Mouse (Mus musculus) thymus, postnatal 36 days (tissue): ENCODE measurements around the gene Platr25.
A peak's percentile ranks its signal among the peaks of the same experiment; 100 is the strongest.
"Not testable (repeated sequence)": the region's sequence is repeated elsewhere in the genome, so short reads cannot be mapped to it uniquely, and the experiment has no call there.

Experiments used
- DNase-seq, 2 experiments: peaks; one replicate each; pipeline ENCODE4 v3.0.0; 2022; ENCODE audit warnings: mixed read lengths in 2 of 2

Gene Platr25

GRCm38 (mm10) chr13:62760432-62761415 is at the start of gene Platr25:
Gene Platr25 (minus strand): TSS chr13:62760709.
- peak; percentile 65 to 72 for DNase-seq

GRCm38 (mm10) chr13:62807981-62808380 is 47.5 kb upstream of the Platr25 start:
- DNase-seq = not testable (repeated sequence)

- DNase-seq = not testable (repeated sequence)
These were observed 25.6 kb upstream of the Platr25 start for GRCm38 (mm10) chr13:62786135-62786493.

- DNase-seq = peak; percentile 42 to 48
These were observed 25.0 kb upstream of the Platr25 start, which contains the start of gene Gm5141 for GRCm38 (mm10) chr13:62785199-62786134. Gene Gm5141 (minus strand): TSS chr13:62785808.

- peak; percentile 6 to 13 for DNase-seq
These were observed 3.3 kb upstream of the Platr25 start for GRCm38 (mm10) chr13:62763806-62764205.

GRCm38 (mm10) chr13:62733322-62733721 is 27.2 kb downstream of the Platr25 start:
- DNase-seq = no peak

- DNase-seq = not testable (repeated sequence)
These were observed 47.9 kb downstream of the Platr25 start for GRCm38 (mm10) chr13:62712611-62713010.

- DNase-seq = not testable (repeated sequence)
These were observed 75.2 kb downstream of the Platr25 start for GRCm38 (mm10) chr13:62685287-62685648.

- peak; percentile 42 to 44 for DNase-seq
These were observed 75.8 kb downstream of the Platr25 start for GRCm38 (mm10) chr13:62684608-62685286.

GRCm38 (mm10) chr13:62653369-62653743 is 107.2 kb downstream of the Platr25 start:
- no peak for DNase-seq

- peak; percentile 57 to 70 for DNase-seq
These were observed 107.7 kb downstream of the Platr25 start for GRCm38 (mm10) chr13:62652681-62653368.

- DNase-seq = not testable (repeated sequence)
These were observed 133.4 kb downstream of the Platr25 start for GRCm38 (mm10) chr13:62627071-62627470.

GRCm38 (mm10) chr13:62624277-62624665 is 136.2 kb downstream of the Platr25 start:
- not testable (repeated sequence) for DNase-seq

GRCm38 (mm10) chr13:62623577-62624276 is 136.8 kb downstream of the Platr25 start, which contains the start of gene 6720489N17Rik:
Gene 6720489N17Rik (minus strand): TSS chr13:62624182.
- DNase-seq = peak; percentile 82 to 86
